24 mouse cellular contexts compared by ENCODE assay signal in genomic region chr2:43764456-43764855, GRCm38 (mm10). TPM values are rescaled to one million over a fixed set of nuclear protein-coding genes. Genes with fewer than 3 reads are reported as not detected.
A peak's percentile ranks its signal among the peaks of the same experiment; 100 is the strongest.
DNase-seq lines count a peak whose midpoint lies in the region; ATAC-seq and TF ChIP-seq lines count a peak whose summit lies in the region.
"Had no signal": no experiment of that assay in that cellular context is flagged by ENCODE, and none has a peak within 500 bp of the region (broad histone marks: within the 10 kb centered on the region; RNA-seq: fewer than 3 reads in every experiment).

No protein-coding gene starts in this region.

- TF ChIP-seq CTCF in cortical plate, adult 2 months (IDR thresholded peaks at IDR 0.05; ENCODE audit: extremely low read depth, insufficient read depth, low read length) = no peak

- TF ChIP-seq POLR2A in cortical plate, adult 2 months (IDR thresholded peaks at IDR 0.05; ENCODE audit: extremely low read depth, insufficient read depth, low read length) = no peak

- no peak overlapping the region for H3K4me3 ChIP-seq in cortical plate, adult 2 months (ENCODE audit: insufficient read depth, low read length)
- H3K4me3 ChIP-seq: embryonic facial prominence, embryonic 13.5 days; embryonic facial prominence, embryonic 15.5 days; erythroblast, embryonic 14.5 days; forebrain, embryonic 10.5 days; forebrain, embryonic 12.5 days; forebrain, embryonic 15.5 days had no signal

- no peak for DNase-seq in frontal cortex, postnatal 14 days (ENCODE audit: low spot score in 2 of 2)
- peak; percentile 37 for DNase-seq in layer of hippocampus, adult 9-11 months
- DNase-seq in layer of hippocampus, postnatal 25 days (ENCODE audit: extremely low spot score in 1 of 2, low spot score in 1 of 2) = no peak
- peak; percentile 66 for DNase-seq in brain, adult 2 months (ENCODE audit: low read depth, low spot score)
- DNase-seq in lung, postnatal 4 days = no peak
- DNase-seq: adrenal gland, adult 2 months; adrenal gland, postnatal 10 days; adrenal gland, postnatal 25 days; cerebellum, adult 11-12 months; cerebellum, adult 2 months; cerebellum, adult 9-10 months; cerebellum, postnatal 10 days; cerebellum, postnatal 25 days; embryo, embryonic 11 days had no signal

- peak; percentile 27; the same call in 1 of the 2 replicates for ATAC-seq in frontal cortex, adult (ENCODE audit: low TSS enrichment)
- ATAC-seq: forebrain, embryonic 15.5 days had no signal

- H3K27ac ChIP-seq in cortical plate, adult 2 months (ENCODE audit: insufficient read depth, low read length) = peak overlapping the region; percentile 54; the same call in 1 of the 2 replicates
- H3K27ac ChIP-seq: embryonic facial prominence, embryonic 13.5 days; embryonic facial prominence, embryonic 15.5 days; forebrain, embryonic 10.5 days; forebrain, embryonic 12.5 days; forebrain, embryonic 15.5 days had no signal

- peaks cover 2% of the 10 kb centered on the region; the same call in 1 of the 2 replicates for H3K4me1 ChIP-seq in cortical plate, adult 2 months (ENCODE audit: control insufficient read depth, insufficient read depth, low read length)
- H3K4me1 ChIP-seq: embryonic facial prominence, embryonic 15.5 days; forebrain, embryonic 10.5 days; forebrain, embryonic 12.5 days; forebrain, embryonic 15.5 days had no signal

RNA-seq across cellular contexts. Expression of gene Arhgap15, which starts 15.8 kb away (rescaled TPM):
- total RNA-seq in layer of hippocampus, postnatal 25 days (2021) = 1 to 10 TPM; 9.4 to 9.8 TPM
- polyA plus RNA-seq in cortical plate, adult 2 months (2012; rRNA removed) = 8.9 and 10.6 TPM in 2 replicates
- total RNA-seq: ES-E14 had no signal
- polyA plus RNA-seq: C2C12 had no signal

Comparison
In these comparisons a context has a peak if more than half of its experiments do, and no peak if none do; other contexts are left out.
1. DNase-seq: peak in layer of hippocampus, adult 9-11 months (single experiment) and brain, adult 2 months (single experiment); none in frontal cortex, postnatal 14 days (0 of 2), layer of hippocampus, postnatal 25 days (0 of 2) and lung, postnatal 4 days (0 of 2).